Mouse (Mus musculus): Measurements from ENCODE around the gene Pcnx.

GRCm38 (mm10) chr12:81920027-81920426 is 60.2 kb downstream of the Pcnx start:
- TF ChIP-seq GATA1 (IDR thresholded peaks at IDR 0.05; ENCODE audit: borderline replicate concordance, low read length): no peak
- no peak for TF ChIP-seq FLI1 (IDR thresholded peaks at IDR 0.05; ENCODE audit: low read length)

All from megakaryocyte, embryonic 14.5 days (primary cell).